Mouse (Mus musculus) CH12F3 (cell line): Measurements from ENCODE around the gene Zfp658.

ENCODE experiments used
- in situ Hi-C: fragments of 300-500 bp; cut with MboI; formaldehyde crosslinking; loops from 2 replicates; pipeline ENCODE4 v1.14.3; 2020; ENCODE audit warnings: low sequenced_read_pairs

Gene Zfp658

DNA sequence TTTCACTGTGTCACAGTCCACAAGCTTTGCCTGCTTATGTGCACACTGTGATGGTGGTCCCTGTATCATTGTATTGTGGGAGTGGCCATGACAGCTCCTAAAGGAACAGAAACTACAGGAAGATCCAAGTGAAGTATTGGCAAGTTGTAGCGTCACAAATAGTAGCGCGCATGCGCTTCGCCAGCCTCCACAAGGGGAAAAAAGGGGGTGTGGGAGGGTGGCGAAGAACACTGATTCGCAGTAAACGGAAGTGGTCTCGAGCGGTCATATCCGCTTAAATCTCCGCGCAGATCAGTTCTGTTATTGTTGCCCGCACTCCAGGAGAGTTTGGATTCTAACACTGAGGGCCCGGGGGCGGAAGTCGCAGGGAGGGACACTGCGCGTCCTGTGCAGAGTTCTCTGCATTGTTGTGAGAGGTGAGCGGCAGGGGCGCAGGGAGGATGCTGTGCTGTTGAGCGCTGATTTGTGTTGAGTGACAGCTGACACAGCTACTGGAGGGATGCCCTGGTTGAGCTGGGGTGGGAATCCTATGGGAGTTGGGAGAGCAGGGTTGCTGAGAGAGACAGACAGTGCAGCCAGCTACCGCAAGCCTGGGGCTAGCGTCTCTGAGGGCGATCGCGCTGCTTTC, at the start of gene Zfp658:
TSS of gene Zfp658 (plus strand) at position 251 of the 628 bp plus-strand sequence.
- in situ Hi-C loops, result no loop called here

DNA sequence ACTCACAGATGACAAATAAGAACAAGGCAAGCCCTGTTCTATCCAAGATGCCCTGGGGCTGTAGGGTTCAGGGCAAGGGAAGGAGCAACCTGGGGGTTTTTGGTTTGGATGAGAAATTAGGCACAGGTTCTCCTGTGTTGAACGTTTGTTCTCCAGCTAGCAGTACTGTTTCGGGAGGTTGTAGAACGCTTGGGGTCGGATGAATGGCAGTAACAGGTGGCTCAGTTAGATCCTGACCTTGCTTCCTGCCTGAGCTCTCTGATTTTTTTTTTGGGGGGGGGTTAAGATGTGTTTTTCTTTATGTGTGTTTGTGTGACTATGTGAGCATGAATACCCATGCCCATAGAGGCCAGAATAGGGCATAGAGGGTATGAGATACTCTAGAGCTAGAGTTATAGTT, 49.5 kb upstream of the Zfp658 start:
- in situ Hi-C loops, result no loop called here

DNA sequence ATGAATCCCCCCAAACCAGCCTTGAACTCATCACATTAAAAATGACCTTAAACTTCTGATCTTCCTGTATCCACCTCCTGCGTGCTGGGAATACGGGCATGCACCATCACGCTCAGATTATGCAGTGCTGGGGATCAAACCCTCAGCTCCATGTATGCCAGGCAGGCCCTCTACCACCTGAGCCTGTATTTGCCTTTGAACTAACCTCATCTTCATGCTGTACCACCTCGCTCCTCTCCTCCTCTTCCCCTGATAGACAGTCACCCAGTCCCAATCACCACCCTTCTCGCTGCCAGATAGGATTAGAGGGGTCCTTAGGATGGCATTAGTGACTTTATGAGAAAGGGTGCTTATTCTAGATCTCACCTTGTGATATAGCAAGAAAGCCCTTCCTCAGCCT, 47.0 kb upstream of the Zfp658 start:
- in situ Hi-C loops, result no loop called here

DNA sequence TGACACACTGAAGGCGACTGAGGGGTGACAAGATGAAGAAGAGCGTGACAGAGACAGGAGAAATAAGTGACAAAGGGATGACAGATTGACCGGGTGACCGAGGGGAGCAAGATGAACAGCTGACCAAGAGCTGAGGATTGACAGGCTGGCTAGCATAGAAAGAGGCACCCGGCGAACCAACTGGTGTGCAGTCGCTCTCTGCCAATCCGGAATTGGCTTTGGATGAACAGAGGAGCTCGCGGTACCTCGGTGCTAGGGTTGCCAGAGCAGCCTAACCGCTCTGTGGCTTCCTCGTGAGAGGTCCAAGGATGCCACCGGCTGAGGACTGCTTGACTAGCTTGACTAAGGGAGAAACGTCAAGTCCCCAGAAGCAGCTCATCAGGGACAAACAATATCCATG, 43.7 kb upstream of the Zfp658 start:
- in situ Hi-C loops, result no loop called here

DNA sequence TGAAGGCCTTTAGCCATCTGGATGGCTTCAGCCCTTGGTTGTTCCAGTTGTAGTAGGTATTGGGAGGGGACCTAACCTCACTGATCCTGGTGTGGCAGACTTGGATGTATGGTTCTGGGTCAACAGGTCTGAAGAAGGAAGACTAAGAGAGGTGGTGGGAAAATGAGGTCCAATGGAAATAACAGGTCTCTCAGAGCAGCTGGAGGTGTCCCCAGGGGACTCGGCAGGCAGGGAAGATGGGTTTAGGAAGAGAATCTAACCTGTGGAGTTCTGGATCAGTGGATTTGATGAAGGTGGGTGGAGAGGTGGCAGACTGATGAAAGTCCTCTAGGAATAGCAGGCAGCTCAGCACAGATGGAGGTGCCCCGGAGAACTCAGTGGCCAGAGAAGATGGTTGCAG, 39.3 kb upstream of the Zfp658 start:
- in situ Hi-C loops, result no loop called here

DNA sequence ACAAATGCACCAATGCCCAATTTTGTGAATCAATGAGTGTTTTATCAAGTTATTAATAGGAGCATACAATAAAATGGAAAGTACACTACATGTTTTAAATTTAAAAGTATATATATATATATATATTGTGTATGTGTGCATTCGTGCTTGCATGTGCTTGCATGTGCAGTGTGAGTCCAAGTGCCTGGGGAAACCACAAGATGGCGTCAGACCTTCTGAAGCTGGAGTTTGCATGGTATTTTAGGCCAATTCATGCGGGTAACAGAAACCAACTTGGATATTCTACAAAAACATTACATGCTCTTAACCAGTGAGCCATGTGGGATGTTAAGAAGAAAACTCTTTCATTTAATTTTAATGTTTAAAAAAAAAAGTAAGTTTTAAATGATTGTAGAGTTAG, 36.7 kb upstream of the Zfp658 start:
- in situ Hi-C loops, result no loop called here

DNA sequence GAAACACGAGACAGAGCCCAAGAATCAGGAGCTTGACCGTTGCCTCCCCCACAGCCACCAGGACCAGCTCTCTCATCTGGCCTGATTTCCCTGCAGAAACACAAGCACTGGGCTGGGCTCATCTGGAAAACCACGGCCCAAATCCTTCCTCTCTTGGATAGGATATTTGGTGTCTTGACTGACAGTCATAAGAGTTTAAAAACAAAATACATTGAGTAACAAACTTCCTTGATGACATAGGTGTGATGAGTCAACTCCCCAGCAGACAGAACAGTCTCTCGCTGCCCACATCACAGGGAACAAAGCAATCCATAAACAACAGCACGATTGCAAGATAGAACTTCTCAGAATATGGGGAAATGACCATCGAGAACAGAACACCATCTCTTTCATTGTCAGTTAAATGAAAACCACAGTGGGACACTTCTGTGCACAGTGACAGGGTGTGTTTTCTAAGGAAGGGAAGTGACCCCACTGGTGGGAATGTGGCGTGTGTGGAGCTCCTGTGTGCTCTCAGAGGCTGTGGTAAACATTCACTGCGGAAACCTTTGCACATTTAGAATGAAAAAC, 31.8 kb upstream of the Zfp658 start:
- in situ Hi-C loops, result no loop called here

DNA sequence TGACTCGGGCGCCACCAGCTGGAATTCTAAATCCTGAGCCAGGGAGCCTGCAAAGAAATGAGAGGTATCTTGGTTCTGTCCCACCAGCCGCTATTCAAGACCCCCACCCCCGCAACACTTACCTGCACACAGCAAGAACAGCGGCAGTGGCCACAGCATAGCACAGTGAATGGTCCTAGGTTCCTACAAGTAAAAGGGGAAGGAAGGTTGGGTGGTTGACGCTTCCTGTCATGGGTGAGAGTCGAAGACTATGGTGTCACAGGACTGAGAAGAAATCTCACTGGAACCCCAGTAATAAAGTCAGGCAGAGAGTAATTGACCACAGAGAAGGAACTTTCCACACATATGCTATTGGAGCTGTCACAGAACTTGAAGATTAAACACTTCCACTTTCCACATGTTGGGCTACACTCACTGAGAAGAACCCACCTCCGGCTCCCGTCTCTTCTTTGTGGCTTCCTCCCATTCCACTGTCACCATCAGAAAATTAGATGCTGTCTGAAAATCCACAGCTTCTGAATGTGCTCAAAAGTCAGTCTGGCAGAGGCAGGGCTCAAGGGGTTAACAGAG, 29.0 kb upstream of the Zfp658 start:
- in situ Hi-C loops, result no loop called here

DNA sequence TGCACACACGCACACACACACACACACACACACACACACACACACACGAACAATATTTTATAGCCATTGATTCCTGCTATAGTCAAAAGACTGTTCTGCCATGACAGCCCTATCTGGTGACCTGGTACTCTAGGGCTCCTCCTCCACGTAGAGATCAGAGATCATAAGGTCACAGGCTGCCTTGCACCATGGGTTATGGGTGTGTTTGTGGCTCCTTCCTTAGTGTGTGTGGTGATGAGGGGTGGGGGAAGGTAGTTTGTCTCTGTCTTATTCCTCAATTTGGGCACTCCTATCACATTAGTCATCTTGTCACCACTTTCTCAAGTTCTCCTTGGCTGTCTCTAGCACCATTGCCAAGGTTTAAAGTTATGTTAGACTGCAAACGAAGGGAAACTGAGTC, 23.5 kb upstream of the Zfp658 start:
- in situ Hi-C loops, result no loop called here

DNA sequence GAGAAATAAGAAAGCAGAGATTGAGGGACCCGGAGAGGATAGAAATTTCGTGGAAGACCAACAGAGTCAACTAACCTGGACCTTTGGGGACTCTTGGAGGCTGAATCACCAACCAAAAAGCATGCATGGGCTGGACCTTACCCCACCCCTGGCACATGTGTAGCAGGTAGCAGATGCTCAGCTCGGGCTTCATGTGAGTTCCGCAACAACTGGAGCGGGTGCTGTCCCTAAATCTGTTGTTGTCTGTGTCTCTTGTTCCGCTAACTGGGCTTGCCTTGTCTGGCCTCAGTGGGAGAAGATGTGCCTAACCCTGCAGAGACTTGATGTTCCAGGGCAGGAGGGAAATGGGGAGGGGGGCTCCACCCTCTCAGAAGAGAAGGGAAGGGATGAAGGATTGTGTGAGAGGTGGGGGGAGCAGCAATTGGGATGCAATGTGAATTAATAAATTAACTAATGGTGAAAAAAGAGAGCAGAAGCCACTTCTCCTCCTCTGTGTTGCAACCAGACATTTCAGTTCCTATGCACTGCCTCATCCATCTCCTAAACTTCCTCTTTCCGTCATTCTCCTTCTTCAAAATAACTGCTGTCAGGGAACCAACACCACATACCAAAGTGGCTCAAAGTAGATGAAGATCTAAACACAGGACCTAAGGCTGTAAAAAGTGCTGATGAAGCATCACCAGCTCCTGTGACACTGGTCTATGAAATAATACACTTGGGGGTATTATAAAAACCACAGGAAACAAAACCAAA, 17.7 kb upstream of the Zfp658 start, which contains the start of gene Cd33:
TSS of gene Cd33 (minus strand) at position 204 of the 753 bp plus-strand sequence.
- in situ Hi-C loops, result no loop called here

DNA sequence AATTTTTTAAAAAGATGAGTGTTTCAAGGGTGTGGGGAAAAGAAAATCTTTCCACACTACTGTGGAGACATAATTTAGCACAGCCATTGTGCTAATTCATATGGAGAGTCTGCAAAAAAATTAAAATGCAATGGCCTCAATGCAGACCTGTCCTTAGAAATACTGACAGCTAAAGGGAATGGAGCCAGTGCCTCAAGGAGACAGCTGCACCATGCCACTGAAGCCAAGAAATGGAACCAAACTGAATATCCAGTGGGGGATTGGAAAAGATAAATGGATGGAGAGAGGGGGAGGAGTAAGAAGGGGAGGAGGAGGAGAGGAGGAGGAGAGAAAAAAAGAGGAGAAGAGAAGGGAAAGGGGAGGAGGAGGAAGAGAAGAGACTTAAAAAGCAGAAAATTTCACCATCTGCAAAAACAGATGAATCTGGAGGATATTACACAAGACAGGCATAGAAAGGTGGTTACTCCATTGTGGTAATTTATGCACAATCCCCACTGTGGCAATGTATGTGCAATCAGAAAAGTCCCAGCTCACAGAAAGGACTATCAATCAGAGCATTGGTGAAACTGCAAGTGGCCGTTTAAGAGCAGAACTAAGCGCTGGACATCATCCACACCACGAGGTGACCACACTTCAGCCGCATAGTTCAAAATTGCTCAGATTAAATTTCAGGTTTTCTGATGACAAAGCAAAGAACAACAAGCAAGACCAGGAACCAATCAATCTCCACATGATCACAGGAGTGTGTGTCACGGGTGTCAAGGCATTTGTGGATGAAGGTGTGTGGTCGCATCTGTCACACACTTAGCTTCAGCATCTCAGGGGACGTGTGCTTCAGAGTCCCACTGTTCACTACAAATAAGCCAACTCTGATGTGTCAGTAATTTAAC, 16.2 kb upstream of the Zfp658 start:
- in situ Hi-C loops, result no loop called here

DNA sequence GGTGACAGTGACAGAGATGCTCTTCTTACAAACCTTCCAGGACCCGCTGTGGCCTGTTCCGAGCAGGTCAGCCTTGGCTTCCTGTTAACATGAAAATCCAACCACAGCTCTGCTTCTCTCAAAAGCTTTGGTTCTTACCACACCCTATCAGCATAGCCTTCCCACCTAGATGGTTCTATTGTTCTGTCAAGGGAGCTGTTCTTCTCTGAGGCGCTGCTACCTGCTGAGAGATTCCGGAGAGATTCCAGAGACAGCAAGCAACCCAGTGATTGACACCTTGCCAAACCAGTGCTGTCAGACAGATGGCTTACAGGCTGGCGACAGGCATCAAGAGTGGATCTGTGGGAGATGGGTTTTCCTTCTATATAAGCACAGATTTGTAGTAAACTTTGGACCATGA, 14.4 kb upstream of the Zfp658 start:
- in situ Hi-C loops, result no loop called here

DNA sequence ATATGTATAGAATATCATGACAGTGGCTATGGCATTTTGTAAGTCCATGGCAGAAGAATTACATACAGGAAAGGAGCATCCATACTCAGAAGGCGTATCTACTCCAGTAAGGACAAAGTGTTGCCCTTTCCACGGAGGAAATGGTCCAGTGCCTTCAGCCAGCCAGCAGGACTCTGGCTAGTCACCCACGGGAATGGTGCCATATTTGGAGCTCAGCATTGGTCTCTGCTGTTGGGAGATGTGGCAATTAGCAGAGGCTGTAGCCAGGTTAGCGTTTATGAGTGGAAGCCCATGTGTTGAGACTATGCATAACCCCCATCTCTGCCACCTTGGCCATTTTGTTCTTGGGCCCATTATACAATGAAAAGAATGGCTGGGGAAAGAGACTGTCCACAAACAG, 13.8 kb upstream of the Zfp658 start:
- in situ Hi-C loops, result no loop called here

DNA sequence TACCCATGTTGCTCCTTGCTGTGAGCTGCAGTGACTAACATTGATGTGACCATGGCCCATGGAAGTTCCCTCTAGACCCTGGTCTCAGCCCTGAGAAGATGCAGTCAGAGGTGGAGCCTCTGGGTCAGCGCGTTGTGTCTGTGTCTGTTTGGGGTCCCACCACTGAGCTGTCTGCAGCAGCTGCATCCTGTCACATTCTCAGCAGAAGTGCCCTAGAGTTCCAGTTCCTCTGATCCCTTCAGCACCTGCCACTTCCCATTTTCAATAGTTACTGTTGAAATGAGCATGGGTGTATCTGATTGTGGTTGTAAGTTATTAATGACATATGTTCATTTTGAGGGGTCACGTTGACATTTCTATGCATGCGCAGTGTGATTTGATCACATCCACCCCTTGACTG, 8.9 kb upstream of the Zfp658 start:
- in situ Hi-C loops, result no loop called here

DNA sequence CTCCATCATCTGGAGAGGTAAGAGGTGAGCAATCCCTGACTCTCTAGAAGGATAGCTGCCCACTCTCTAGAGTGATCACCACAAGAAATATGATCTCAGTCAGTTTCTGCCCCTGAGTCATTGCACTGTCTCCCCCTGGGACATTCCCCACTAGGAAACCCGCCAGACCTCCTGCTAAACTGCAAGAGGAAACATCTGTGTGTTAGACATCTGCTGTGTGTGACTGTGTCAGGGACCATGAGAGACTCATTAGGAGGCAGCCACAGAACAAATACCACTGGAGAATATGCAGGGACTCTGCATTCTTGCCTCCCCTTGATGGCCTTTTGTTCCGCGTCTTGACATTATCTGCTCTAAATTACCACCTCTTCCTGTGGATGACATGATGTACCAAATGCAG, 7.5 kb upstream of the Zfp658 start:
- in situ Hi-C loops, result no loop called here

DNA sequence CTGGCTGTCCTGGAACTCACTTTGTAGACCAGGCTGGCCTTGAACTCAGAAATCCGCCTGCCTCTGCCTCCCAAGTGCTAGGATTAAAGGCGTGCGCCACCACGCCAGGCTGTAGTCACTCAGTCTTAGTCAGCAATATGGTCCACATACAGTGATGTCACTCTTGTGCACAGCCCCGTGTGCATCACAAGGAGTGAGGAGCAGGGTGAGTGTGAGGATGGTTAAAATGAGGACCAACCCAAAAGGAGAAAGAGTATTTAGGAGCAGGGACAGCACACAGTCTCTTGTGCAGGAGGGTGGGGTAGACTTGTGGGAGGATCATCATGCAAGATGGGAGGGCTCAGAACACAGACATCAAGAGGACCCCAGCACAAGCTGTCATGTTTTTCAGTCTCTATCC, 6.7 kb upstream of the Zfp658 start:
- in situ Hi-C loops, result no loop called here

DNA sequence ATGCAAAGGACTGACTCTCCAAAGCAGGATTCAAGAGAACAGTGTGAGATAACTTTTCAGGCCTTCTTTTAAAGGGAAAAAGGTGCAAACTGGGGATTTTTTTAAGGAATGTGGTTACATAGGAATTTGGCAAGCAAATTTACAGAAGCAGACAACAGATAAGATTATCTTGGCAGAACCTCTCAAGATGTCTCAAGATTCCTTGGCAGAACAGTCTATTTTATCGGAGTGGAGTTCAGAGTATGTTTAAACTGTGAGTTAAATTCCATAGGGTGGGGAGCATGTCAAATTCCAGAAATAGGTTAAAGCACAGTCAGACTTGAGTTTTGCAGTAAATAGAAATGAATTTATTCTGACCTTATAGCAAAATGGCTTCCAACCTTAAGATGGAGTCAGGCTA, 5.2 kb upstream of the Zfp658 start:
- in situ Hi-C loops, result no loop called here

DNA sequence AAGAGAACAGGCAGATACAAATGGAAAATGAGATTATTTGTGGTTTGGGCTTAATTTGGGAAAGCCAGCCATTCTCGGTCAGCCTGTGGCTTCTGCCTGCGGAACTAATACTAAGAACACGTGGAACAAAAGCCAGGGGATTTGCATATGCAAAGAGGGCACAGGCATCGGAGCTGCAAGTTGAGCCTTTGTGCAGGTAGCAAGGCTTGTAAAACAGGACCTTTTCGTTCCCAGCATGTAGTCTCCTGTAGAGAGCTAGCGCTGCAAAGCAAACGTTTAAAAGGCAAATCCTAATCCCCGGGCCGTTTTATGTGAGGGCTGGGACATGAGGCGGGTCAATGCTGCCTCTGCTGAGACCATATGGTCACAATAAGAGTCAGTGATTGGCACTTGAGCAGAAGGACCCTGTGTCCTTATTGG, 605 bp downstream of the Zfp658 start:
- in situ Hi-C loops, result no loop called here

DNA sequence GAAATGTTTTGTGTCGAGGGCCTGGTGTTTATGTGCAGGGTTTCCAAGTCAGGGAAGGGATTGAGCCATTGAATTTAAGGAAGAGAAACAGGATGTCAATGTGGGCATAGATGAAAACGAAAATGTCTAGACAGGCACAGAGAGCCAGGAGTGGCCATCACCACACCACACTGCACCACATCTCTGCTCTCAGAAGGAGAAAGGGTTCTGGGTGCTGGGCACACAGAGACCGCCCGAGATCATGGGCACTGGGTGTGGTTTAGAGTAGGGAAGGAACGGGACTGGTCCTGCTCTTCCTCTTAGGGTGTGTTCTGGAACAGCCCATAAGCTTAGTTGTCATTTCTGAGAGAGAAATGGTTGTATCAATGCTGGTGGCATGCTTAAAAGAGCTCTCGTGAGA, 1.2 kb downstream of the Zfp658 start:
- in situ Hi-C loops, result no loop called here

DNA sequence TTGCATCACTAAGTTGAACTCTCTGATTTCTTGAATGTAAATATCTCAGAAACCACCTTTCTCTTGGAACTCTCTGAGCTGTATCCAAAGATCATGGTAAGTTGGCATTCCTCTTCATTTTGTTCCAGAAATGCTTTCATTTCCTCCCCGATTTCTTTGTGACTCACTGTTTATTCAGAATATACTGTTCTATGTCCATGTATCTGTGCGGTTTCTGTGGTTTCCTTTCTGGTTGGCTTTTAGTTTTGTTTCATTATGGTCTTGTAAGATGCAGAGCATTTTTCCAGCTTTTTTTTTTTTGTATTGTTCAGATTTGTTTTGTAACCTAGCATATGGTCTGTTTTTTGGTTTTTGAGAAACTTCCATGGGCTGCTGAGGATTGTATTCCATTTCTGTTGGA, 9.2 kb downstream of the Zfp658 start:
- in situ Hi-C loops, result no loop called here
